Mouse (Mus musculus): Measurements from ENCODE around the gene Ddah2. TPM values are rescaled to one million over a fixed set of nuclear protein-coding genes. Genes with fewer than 3 reads are reported as not detected.
A peak's percentile ranks its signal among the peaks of the same experiment; 100 is the strongest.

Gene Ddah2
- total and polyA plus RNA-seq, 3 experiments = 8.6 to 11.1 TPM; not detected in 1

GRCm38 (mm10) chr17:35079778-35080177, 20.9 kb downstream of the Ddah2 start (continued):
- TF ChIP-seq ZNF384 (IDR thresholded peaks at IDR 0.05; ENCODE audit: low read depth, low read length) (peak; percentile 27; the same call in 1 of the 2 replicates), POLR2A (IDR thresholded peaks at IDR 0.05; ENCODE audit: control insufficient read depth in 1 of 2, insufficient read depth in 1 of 2, low read depth in 1 of 2, low read length in 2 of 2, poor library complexity in 1 of 2) (peak in 1 of 2 experiments; percentile 66; a peak in 2 of 4 replicates), SIN3A (IDR thresholded peaks at IDR 0.05; ENCODE audit: low read length) (peak; percentile 96), E2F4 (IDR thresholded peaks at IDR 0.05; ENCODE audit: borderline replicate concordance, low read depth, low read length) (no peak)

DNA sequence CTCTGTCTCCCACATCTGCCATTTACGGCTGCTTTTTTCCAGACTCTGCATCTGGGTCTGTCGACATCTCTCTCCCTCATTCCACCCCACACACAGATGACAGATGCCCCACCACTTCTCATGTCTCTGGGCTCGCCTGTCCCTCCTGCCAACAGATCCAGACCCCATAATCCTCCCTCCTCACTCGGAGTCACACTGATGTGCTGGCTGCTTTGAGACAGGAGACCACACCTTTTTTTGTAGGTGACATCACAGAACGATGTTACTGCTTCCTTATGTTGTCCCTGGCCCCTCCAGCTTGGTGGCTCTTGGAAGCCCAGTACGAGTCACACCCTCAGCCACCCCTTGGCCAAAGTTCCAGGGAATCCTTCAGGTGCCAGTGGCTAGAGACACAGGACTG, 21.4 kb downstream of the Ddah2 start:
- no peaks in the 10 kb centered on the region for H3K27me3 ChIP-seq (ENCODE audit: control insufficient read depth in 1 of 2, insufficient read depth in 2 of 2, low read length in 2 of 2)
- H3K4me1 ChIP-seq (ENCODE audit: control insufficient read depth in 1 of 2, insufficient read depth in 2 of 2, low read length in 2 of 2) = peaks cover 20 to 52% of the 10 kb centered on the region in 2 experiments
- peaks cover 0 to 38% of the 10 kb centered on the region in 2 experiments; a peak in 2 of 4 replicates for H3K36me3 ChIP-seq (ENCODE audit: control insufficient read depth in 1 of 2, insufficient read depth in 2 of 2, low read length in 2 of 2)
- no peaks in the 10 kb centered on the region for H3K79me2 ChIP-seq (ENCODE audit: control insufficient read depth, insufficient read depth, low read length, poor library complexity)
- peak overlapping the region; percentile 94 for H3K27ac ChIP-seq (ENCODE audit: control insufficient read depth, low read depth, low read length)
- no peak for DNase-seq (ENCODE audit: low read depth, low spot score)
- H3K9me3 ChIP-seq (replicated peaks; ENCODE audit: insufficient read depth, low read length) = no peaks in the 10 kb centered on the region
- H3K4me3 ChIP-seq (ENCODE audit: control insufficient read depth in 1 of 2, insufficient read depth in 1 of 2, low read depth in 2 of 2, low read length in 2 of 2) = peak overlapping the region; percentile 3 to 19; a peak in 2 of 4 replicates
- peak overlapping the region; percentile 50 for H3K9ac ChIP-seq (ENCODE audit: control insufficient read depth, low read depth, low read length, poor library complexity, severe bottlenecking)
- TF ChIP-seq POLR2AphosphoS2 (IDR thresholded peaks at IDR 0.05; ENCODE audit: low read length) (no peak), POLR2A (IDR thresholded peaks at IDR 0.05; ENCODE audit: control insufficient read depth in 1 of 2, insufficient read depth in 1 of 2, low read depth in 1 of 2, low read length in 2 of 2, poor library complexity in 1 of 2) (peak in 1 of 2 experiments; percentile 31; a peak in 1 of 4 replicates), ELF1 (IDR thresholded peaks at IDR 0.05; ENCODE audit: low read depth, low read length) (no peak)

DNA sequence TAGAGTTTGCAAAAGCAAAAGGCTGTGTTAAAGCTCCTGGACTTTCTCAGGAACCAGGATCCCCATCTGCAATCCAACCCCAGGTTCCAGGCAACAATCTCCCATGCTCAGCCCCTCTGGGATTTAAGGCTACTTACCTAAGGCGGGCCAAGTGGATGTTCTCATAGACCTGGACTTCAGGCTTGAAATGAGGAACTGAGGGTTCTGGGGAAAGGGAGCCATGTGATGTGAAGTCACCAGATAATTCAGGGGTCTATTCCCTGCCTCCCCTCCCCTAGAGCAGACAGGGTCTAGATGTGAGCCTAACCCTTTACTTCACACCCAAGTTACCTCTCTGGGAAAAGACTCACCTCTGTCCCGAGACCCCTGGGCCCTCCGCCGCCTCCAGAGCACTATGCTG, 21.9 kb downstream of the Ddah2 start:
- 0 out of 2 replicates have a peak, but pooled peaks have one; percentile 6 for TF ChIP-seq ETS1 (IDR thresholded peaks at IDR 0.05; ENCODE audit: low read depth, low read length)
- no peak for TF ChIP-seq POLR2AphosphoS2 (IDR thresholded peaks at IDR 0.05; ENCODE audit: low read length)
- TF ChIP-seq USF1 (IDR thresholded peaks at IDR 0.05; ENCODE audit: low read depth, low read length) = peak; percentile 71
- TF ChIP-seq MAX (IDR thresholded peaks at IDR 0.05; ENCODE audit: low read length) = peak; percentile 30; the same call in 1 of the 2 replicates
- 0 out of 2 replicates have a peak, but pooled peaks have one; percentile 25 for TF ChIP-seq TAL1 (IDR thresholded peaks at IDR 0.05; ENCODE audit: low read length)
- Histone ChIP-seq H3K36me3 (ENCODE audit: control insufficient read depth in 1 of 2, insufficient read depth in 2 of 2, low read length in 2 of 2) (peaks cover 0 to 42% of the 10 kb centered on the region in 2 experiments; a peak in 2 of 4 replicates), H3K79me2 (ENCODE audit: control insufficient read depth, insufficient read depth, low read length, poor library complexity) (no peaks in the 10 kb centered on the region), H3K27me3 (ENCODE audit: control insufficient read depth in 1 of 2, insufficient read depth in 2 of 2, low read length in 2 of 2) (no peaks in the 10 kb centered on the region), H3K9ac (ENCODE audit: control insufficient read depth, low read depth, low read length, poor library complexity, severe bottlenecking) (peak overlapping the region; percentile 50), H3K27ac (ENCODE audit: control insufficient read depth, low read depth, low read length) (peak overlapping the region; percentile 94), H3K9me3 (replicated peaks; ENCODE audit: insufficient read depth, low read length) (no peaks in the 10 kb centered on the region), H3K4me1 (ENCODE audit: control insufficient read depth in 1 of 2, insufficient read depth in 2 of 2, low read length in 2 of 2) (peaks cover 20 to 56% of the 10 kb centered on the region in 2 experiments), H3K4me3 (ENCODE audit: control insufficient read depth in 1 of 2, insufficient read depth in 1 of 2, low read depth in 2 of 2, low read length in 2 of 2) (peak overlapping the region in 1 of 2 experiments; percentile 2; a peak in 1 of 4 replicates)
- peak; percentile 73 for DNase-seq (ENCODE audit: low read depth, low spot score)

Measured in MEL (cell line).